Mouse (Mus musculus) urinary bladder, adult 18-20 months (tissue): ENCODE results near the gene Asic1.

Experiments used
- DNase-seq, 2 experiments: peaks; one replicate each; pipeline ENCODE4 v3.0.0; 2022; ENCODE audit warnings: low spot score in 2 of 2, mixed read lengths in 2 of 2

Gene Asic1

DNA sequence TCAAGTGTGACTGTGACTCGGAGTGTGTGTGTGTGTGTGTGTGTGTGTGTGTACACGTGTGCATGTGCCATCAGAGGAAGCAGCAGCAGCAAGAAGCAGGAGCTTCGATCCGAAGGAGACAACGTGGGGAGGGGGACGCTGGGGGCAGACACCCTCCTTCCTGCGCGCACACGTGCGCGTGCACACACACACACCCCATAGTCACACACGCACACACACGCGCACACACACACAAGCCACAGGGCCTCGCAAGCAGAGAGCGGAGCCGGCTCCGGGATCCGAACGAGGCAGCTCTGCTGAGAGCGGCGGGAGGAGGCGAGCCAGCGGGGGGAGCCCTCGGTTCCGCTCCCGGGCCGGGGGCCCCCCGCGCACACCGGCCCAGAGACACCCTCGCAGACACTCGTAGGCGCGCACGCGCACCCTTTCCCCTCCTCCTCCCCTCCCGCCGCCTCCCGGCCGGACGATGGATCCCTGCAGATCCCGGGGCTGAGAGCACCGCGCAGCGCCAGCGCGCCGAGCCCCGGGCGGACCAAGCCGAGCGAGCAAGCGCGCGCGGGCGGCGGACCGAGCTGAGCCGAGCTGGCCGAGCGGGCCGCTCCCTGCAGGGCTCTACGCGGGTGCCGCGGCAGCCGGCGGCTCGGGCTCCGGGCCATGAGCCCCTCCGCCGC, at the start of gene Asic1:
Asic1 (plus strand) TSS at position 215 of the 668 bp plus-strand sequence.
- peak; percentile 44 to 49 for DNase-seq

DNA sequence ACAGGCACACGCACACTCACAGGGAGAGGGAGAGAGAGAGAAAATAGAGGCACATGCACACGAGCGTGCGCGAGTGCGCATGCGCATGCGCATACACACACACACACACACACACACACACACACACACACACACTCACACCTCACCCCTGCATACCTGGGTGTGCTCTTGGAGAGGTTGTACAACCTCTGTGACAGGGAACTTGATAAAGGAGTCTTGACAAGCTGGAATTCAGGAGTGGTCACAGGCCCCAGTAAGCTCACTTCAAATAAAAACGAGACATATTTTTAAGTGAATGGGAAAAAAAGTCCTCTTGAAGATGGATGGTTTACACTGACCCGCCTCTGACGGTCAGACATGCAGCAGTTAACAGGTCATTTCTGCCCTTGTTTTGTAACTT, 48.1 kb upstream of the Asic1 start:
- no peak for DNase-seq

DNA sequence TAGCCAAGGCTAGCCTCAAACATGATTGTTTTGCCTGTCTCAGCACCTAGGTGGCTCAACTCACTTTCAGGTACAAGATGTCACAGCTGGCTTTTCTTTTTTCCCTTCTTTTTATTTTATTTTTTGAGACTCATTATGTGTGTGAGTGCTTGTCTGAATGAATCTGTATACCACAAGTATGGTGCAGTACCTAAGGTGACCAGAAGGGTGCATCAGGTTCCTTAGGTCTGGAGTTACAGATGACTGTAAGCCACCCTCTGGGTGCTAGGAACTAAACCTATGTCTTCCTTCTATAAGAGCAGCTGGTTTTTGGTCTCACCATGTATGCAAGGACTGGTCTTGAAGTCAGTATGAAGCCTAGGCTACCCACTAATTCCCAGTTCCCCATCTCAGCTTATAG, 38.5 kb upstream of the Asic1 start:
- no peak for DNase-seq

GRCm38 (mm10) chr15:99634702-99635101, 35.5 kb upstream of the Asic1 start:
- no peak for DNase-seq

GRCm38 (mm10) chr15:99637405-99638123, 32.6 kb upstream of the Asic1 start:
- no peak for DNase-seq

DNA sequence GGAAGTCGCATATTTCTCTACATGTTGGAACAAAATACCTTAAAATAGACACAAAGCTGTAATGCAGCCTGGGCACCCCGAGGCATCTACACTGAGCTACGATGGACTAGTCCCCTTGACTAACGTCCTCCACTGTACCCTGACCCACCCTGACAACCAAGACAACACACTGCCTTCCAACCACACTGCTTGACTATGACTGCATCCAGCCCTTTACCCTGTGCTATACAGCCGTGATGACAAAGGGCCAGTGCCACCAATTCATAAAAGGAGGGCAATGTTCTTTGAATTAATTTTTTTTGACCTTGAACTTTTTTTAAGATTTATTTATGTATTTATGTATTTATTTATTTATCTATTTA, 32.1 kb upstream of the Asic1 start:
- no peak for DNase-seq

GRCm38 (mm10) chr15:99642622-99643021, 27.5 kb upstream of the Asic1 start:
- no peak for DNase-seq

DNA sequence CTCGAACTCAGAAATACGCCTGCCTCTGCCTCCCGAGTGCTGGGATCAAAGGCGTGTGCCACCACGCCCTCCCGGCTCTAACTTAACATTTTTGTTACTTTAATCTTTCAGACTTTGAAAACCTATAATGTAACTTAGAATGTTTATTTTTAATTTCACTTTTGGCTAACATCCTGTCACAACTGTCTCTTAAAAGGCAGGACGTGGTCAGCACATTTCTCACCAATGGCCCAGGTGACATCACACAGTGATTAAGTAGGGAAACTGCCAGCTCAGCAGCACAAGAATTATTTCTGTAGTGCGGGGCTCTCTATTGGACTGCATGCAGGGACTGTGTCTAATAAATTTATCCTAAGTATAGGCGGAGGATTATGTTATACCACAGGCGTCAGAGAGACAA, 26.3 kb upstream of the Asic1 start:
- DNase-seq, result no peak

DNA sequence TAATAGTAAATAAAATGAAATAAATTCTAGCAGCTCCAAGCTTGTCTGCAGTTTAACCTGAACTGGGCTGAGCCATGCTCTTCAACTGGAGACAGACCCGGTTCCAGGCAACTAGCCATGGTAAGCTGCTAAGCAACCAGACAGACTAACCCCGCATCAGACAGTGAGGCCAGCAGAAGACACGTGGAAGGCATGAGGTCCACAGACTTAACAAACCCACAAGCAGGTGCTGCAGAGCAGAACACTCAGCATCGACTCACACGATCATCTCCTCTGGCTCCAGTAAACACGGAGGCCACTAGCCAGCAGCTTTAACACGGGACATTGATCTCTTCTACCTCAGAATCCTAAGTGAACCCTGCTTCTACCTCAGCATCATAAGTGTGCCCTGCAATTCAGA, 25.4 kb upstream of the Asic1 start:
- no peak for DNase-seq

DNA sequence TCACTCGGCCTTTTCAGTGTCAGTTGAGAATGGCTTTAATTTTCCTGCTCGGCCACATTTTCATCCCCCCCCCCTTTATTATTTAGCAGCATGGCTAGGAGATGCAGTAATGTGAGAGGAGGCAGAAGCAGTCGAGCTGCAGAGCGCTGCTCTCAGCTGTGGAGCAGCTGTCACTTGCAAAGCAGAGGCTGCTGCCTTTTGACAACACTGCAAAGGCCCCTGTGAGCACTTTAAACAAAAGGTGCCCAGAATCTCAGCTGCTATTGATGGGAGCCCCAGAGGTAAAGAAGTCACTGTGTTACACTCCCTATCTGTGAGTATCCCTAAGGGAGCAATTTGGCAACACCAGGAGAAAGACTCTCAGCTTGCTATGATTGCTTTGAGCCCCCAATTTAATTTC, 21.8 kb upstream of the Asic1 start:
- no peak for DNase-seq

- DNase-seq, result no peak
These were observed 21.0 kb upstream of the Asic1 start for GRCm38 (mm10) chr15:99649067-99649761.

DNA sequence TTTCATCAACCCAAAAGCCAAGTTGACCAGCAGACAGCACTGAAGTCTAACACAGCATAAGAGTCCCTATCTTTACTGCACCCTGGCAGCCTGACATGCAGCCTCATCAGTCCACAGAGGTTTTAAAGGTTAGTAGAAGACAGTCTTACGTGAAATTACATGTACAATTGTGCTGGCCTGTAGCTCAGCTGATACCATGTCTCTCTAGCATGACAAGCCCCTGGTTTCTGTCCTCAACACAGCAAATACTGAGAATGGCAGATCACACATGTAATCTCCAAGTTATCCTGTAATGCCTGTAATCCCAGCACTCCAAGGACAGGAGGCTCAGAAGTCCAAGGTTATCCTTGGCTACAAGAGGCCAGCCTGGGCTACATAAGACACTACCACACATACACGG, 19.9 kb upstream of the Asic1 start:
- no peak for DNase-seq

DNA sequence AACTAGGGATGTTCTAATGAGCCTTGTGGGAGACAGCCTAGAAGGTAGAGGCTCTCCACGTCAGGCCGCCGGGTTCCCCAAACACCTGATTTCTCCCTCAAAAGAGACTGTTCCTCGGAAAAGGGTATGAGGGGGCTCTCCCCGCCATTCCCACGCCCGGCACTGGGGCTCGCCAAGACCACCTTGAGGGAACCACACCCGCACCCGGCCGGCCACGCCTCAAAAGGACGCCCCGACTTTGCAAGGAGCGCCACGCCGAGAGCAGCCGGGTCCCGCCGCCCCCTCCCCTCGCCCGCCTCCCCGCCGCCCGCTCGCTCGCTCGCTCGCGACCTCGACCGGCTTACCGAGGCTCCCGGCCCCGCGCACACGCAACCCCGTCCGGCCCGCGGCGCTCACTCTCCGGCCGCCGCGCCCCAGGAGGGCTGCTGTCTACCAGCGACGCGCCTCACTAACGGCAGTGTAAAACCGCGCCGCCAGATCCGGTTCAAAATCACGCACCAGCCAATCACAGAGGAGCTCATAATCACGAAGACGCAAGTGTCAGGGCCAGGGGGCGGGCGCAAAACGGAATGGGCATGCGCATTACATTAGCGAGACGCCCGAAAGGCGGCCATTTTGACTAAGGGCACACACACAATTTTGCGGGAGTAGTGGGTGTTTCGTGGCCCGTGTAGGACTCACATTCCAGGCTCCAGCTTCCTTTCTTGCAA, 18.9 kb upstream of the Asic1 start, which contains the start of gene Racgap1:
Racgap1 (minus strand) TSS at position 494 of the 710 bp plus-strand sequence.
- peak; percentile 92 to 93 for DNase-seq

GRCm38 (mm10) chr15:99651984-99652872, 17.9 kb upstream of the Asic1 start:
- DNase-seq, result no peak

GRCm38 (mm10) chr15:99653291-99653690, 16.9 kb upstream of the Asic1 start:
- DNase-seq, result no peak

GRCm38 (mm10) chr15:99653876-99654275, 16.3 kb upstream of the Asic1 start:
- DNase-seq, result no peak

DNA sequence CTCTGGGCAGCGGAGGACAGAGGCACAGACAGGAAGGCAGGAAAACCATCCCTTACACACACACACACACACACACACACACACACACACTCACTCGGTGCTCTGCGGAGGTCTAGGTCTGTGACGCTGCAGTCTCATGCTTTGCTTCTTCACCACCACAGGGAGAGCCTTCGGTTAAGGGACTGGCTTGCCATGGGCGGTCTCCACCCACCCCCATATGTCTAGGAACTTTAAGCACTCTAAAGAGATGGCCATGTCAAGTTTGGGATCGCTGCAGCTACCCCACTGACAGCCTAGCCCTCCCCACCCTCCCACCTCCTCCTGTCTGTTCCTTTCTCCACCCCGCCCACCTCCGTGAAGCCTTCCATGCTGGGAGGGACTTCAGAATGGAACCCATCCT, 14.2 kb upstream of the Asic1 start:
- no peak for DNase-seq

- DNase-seq, result no peak
These were observed 11.7 kb upstream of the Asic1 start for GRCm38 (mm10) chr15:99658437-99658836.

- no peak for DNase-seq
These were observed 8.9 kb upstream of the Asic1 start for GRCm38 (mm10) chr15:99661121-99661830.

DNA sequence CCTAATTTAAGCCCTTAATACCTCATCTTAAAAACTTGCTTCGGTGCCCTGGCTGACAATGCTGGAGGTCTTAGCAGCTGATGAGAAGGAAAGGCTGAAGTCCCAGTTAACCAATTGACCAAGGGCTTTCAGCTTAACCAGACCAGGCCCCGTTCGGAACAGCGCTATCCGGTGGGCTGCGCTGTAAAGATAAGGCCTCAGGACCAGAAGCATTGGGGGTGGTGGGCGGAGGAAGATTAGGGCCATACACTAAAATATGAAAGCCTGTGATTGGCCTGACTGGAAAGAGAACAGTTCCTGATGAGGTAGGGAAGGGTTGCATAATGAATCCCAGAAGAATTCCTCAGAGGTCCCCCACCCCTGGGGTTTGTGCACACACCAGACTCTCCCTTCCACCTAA, 7.8 kb upstream of the Asic1 start:
- DNase-seq, result no peak
